Mouse (Mus musculus) v-Abl transformed pro-B cells (cell line): ENCODE results near the gene Nup210l.

Source experiments
- in situ Hi-C, 2 experiments: fragments of 400-800 bp; cut with MboI; formaldehyde crosslinking; loops; one replicate each; pipeline ENCODE4 v1.15.1; 2025; ENCODE audit not compliant: unreplicated experiment in 2 of 2

Nup210l gene

GRCm38 (mm10) chr3:90145461-90145860, 41.5 kb downstream of the Nup210l start:
- in situ Hi-C loops = no loop called here

GRCm38 (mm10) chr3:90146651-90147050, 42.7 kb downstream of the Nup210l start:
- in situ Hi-C loops = no loop called here

GRCm38 (mm10) chr3:90151086-90151740, 47.3 kb downstream of the Nup210l start:
- in situ Hi-C loops = no loop called here

GRCm38 (mm10) chr3:90155996-90156395, 52.1 kb downstream of the Nup210l start:
- in situ Hi-C loops = no loop called here

- in situ Hi-C loops = no loop called here
Measured at GRCm38 (mm10) chr3:90159757-90160156, 55.8 kb downstream of the Nup210l start.

GRCm38 (mm10) chr3:90161541-90161940, 57.6 kb downstream of the Nup210l start:
- in situ Hi-C loops = no loop called here

GRCm38 (mm10) chr3:90179566-90179965, 75.6 kb downstream of the Nup210l start:
- in situ Hi-C loops = no loop called here

- in situ Hi-C loops = no loop called here
Measured at GRCm38 (mm10) chr3:90183581-90183980, 79.6 kb downstream of the Nup210l start.

GRCm38 (mm10) chr3:90190859-90191510, 87.1 kb downstream of the Nup210l start:
- in situ Hi-C loops = loop anchor here in 1 of 2 experiments (10.0 kb wide), 1 partner anchor 86 kb away; the partner anchor contains the start of gene Nup210l

GRCm38 (mm10) chr3:90194759-90195158, 90.8 kb downstream of the Nup210l start:
- in situ Hi-C loops = loop anchor here in 1 of 2 experiments (10.0 kb wide), 1 partner anchor 90 kb away; the partner anchor contains the start of gene Nup210l

GRCm38 (mm10) chr3:90195644-90196043, 91.7 kb downstream of the Nup210l start:
- in situ Hi-C loops = loop anchor here in 1 of 2 experiments (10.0 kb wide), 1 partner anchor 91 kb away; the partner anchor contains the start of gene Nup210l

- in situ Hi-C loops = loop anchor here in 1 of 2 experiments (10.0 kb wide), 1 partner anchor 93 kb away; the partner anchor contains the start of gene Nup210l
Measured at GRCm38 (mm10) chr3:90197548-90197947, 93.6 kb downstream of the Nup210l start.

- in situ Hi-C loops = loop anchor here (10.0 to 25.0 kb wide), 2 partner anchors 248 to 409 kb away; partner anchors contain the start of genes Gm42674 (in 1 of the 2), S100a4 (in 1 of the 2), S100a5 (in 1 of the 2) and S100a6 (in 1 of the 2)
Measured at GRCm38 (mm10) chr3:90202884-90203283, 99.0 kb downstream of the Nup210l start.

GRCm38 (mm10) chr3:90203619-90204018, 99.7 kb downstream of the Nup210l start:
- in situ Hi-C loops = loop anchor here (10.0 to 25.0 kb wide), 2 partner anchors 249 to 409 kb away; partner anchors contain the start of genes Gm42674 (in 1 of the 2), S100a4 (in 1 of the 2), S100a5 (in 1 of the 2) and S100a6 (in 1 of the 2)

- in situ Hi-C loops = loop anchor here (10.0 to 25.0 kb wide), 2 partner anchors 250 to 408 kb away; partner anchors contain the start of genes Gm42674 (in 1 of the 2), S100a4 (in 1 of the 2), S100a5 (in 1 of the 2) and S100a6 (in 1 of the 2)
Measured at GRCm38 (mm10) chr3:90204582-90204981, 100.7 kb downstream of the Nup210l start.

GRCm38 (mm10) chr3:90208662-90209061, 104.7 kb downstream of the Nup210l start:
- in situ Hi-C loops = loop anchor here (10.0 to 25.0 kb wide), 2 partner anchors 254 to 404 kb away; partner anchors contain the start of genes Gm42674 (in 1 of the 2), S100a4 (in 1 of the 2), S100a5 (in 1 of the 2) and S100a6 (in 1 of the 2)

GRCm38 (mm10) chr3:90209908-90210566, 106.1 kb downstream of the Nup210l start:
- in situ Hi-C loops = loop anchor here (10.0 to 25.0 kb wide), 2 partner anchors 255 to 402 kb away; partner anchors contain the start of genes Gm42674 (in 1 of the 2), S100a4 (in 1 of the 2), S100a5 (in 1 of the 2) and S100a6 (in 1 of the 2)

- in situ Hi-C loops = loop anchor here in 1 of 2 experiments (25.0 kb wide), 1 partner anchor 401 kb away; the partner anchor contains the start of genes Gm42674, S100a4, S100a5 and S100a6
Measured at GRCm38 (mm10) chr3:90211475-90212398, 107.8 kb downstream of the Nup210l start.

- in situ Hi-C loops = loop anchor here in 1 of 2 experiments (25.0 kb wide), 1 partner anchor 400 kb away; the partner anchor contains the start of genes Gm42674, S100a4, S100a5 and S100a6
Measured at GRCm38 (mm10) chr3:90212723-90213122, 108.8 kb downstream of the Nup210l start.
